Mouse (Mus musculus) gastrocnemius, postnatal 10 days (tissue): ENCODE measurements around the gene Wbp2nl. TPM values are rescaled to one million over a fixed set of nuclear protein-coding genes. Genes with fewer than 3 reads are reported as not detected.
"Not testable (repeated sequence)": the region's sequence is repeated elsewhere in the genome, so short reads cannot be mapped to it uniquely, and the experiment has no call there.

Experiments
- DNase-seq: peaks from one replicate; pipeline ENCODE4 v3.0.0; 2021; ENCODE audit warnings: mixed read lengths
- total RNA-seq, 2 experiments: library from RNA; stranded (reverse); gene quantifications; 2 replicates each; pipeline ENCODE4 v1.2.3; 2021

Gene Wbp2nl
- total RNA-seq, 2 experiments from 2014 or later: not detected

DNA sequence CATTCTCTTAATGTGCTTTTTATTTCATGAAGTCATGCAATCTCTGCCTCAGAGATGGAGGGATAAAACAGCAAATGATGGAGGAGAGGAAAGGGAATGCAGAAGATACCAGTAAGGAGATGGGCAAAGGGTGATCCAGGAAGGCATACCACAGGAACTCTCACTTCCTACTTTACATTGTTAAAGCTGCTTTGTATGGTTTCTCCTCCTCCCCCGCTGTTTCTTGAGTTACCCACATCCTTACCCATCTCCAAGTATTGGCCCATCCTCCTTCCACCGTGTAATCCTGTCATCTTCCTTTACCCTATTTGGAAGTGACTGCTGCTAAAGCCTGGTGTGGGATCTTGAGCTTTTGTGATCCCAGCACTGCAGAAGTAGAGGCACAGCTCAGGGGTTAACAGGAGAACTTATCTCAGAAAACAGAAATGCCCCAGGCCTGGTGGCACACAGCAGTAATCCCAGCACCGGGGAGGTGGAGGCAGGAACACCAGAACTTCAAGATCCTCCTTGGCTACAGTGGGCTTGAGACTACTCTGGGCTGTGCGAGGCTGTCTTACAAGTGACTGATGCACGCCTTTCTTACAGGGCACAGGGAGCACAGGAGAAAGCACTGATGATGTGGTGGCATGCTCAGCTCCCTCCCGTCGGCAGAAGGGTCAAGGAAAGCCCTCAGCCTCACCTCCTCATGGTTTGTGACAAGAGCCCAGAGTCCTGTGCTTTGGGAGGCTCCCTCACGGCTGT, 49.7 kb downstream of the Wbp2nl start:
- no peak for DNase-seq

DNA sequence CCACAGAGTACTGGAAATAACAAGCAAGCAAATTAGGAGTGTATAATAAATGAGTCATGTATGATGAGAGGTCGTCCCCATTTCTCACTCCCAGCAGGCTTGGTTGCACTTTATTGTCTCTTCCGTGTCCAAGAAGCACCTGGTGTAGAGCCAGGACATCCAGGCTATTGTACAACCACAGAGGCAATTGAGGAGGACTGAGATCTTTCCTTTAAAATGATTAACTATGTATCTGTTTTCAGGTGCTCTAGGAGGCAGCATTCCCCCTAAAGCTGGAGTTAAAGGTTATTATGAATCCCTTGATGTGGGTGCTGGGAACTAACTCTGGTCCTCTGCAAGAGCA, 50.2 kb downstream of the Wbp2nl start:
- no peak for DNase-seq

DNA sequence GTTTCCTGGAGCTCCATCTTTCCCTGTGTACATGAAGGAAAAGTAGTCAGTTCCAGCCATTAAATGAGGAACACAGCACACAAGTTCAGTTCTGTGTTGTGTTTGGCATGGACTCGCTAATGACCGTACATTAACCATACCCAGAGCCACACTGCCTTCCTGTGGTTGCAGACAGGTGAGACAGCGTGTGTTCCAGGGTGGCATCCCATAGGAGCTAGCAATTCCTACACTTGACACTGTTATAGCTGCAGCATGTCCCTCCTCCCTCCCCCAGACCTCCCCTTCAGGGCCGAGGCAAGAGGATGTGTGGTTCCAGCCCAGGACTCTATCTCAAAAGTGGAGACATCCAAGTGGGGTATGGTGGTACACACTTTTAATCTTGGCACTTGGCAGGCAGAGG, 51.6 kb downstream of the Wbp2nl start:
- no peak for DNase-seq

DNA sequence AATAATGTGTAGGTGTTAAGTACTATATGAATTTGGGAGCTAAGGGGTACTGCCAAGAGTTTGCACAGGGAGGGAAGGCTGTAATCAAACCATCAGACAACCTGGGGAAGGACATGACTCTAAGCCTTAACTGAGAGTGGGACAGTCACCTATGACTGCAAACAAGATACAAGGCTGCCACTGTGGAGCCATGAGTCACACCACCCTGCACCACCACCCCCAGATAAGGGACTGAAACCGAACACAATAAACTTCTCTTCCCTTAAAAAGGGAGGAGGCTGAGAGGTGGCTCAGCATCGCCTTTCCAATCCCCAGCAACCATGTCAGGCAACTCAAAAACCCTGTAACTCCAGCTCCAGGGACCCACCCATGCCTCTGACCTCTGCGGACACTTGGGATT, 52.7 kb downstream of the Wbp2nl start:
- no peak for DNase-seq

DNA sequence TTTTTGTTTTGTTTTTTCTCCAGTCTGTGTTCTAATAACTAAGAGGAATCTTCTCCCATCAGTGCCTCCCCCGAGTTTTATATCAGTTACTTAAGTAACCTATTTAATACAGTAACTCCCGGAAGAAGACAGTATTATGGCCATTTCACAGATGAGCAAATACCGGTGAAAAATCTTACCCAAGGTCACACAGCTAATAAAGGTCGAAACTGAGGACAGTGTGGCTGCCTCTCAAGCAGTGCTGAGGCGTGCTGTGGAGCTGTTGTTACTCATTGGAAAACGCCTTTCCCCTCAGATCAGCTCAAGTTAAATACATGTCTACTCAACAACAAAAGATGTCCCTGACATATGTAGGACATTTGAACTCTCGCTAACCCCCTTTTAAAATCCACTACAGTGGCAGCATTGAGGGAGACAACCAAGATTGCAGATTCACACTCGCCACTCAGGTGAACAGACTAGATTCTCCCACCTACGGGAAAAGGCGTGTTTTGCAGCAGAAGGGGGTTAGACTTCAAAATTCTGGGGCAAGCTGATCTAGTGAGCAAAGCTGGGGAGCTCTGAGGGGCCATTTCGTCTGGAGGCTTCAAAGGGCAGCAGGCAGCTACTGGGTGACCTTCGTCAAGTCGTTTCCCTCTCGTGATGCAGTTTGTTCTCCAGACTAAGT, 54.5 kb downstream of the Wbp2nl start:
- DNase-seq: no peak

DNA sequence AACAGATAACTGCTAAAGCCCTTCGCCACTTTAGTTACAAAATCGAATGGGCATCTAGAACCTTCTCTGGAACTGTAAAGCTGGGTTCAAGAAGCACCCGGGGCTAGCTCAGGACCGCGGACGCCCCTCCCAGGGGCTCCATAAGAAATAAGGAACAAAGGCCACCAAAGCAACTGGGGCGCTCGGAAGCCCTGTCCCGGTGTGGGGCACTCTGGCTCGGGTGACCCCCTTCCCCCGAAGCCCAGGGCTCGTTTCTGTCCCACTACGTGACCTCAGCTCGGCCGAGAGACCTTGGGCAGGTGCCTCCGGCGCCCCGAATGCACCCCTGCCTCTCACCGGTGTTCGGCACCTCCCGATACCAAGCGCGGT, 55.0 kb downstream of the Wbp2nl start:
- DNase-seq: no peak

DNA sequence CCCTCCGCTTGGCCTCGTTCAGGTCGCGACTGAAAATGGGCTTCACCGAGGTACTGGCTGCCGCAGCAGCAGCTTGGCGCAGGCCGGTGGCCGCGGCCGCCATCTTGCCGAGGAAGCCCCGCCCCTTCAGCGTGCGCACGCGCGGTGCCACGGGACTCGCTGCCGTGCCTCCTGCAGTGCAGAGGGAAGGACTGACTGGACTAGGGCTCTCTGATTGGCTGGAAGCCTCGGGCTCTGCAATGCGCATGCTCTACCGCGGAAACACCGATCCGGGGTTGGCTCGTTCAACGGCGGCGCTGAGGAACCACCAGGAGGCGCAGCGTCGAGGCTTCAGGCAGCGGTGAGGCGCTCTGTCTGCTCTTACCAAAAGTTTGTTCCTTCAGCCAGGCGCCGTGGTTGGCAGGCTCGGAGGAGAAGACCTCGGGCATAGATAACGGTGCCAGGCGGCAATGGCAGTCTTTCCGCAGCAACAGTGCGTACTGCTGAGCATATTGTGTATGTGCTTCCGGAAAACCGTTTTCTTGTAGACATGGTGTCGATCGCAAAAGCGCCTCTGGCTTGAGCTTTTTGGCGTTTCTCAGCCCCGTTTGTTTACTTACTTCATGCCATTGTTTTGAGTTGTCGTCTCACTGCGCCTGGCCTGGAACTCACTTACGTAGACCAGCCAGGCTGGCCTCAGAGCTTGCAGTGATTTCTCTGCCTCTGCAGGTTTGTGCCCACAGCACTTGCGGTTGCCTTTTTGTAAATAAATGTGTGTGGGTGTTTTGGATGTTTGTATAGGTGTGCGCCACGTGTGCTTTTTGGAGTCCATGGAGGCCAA, 55.6 kb downstream of the Wbp2nl start, which contains the start of gene Ndufa6:
TSS of gene Ndufa6 (minus strand) at position 197 of the 820 bp plus-strand sequence.
- DNase-seq: peak; percentile 99

DNA sequence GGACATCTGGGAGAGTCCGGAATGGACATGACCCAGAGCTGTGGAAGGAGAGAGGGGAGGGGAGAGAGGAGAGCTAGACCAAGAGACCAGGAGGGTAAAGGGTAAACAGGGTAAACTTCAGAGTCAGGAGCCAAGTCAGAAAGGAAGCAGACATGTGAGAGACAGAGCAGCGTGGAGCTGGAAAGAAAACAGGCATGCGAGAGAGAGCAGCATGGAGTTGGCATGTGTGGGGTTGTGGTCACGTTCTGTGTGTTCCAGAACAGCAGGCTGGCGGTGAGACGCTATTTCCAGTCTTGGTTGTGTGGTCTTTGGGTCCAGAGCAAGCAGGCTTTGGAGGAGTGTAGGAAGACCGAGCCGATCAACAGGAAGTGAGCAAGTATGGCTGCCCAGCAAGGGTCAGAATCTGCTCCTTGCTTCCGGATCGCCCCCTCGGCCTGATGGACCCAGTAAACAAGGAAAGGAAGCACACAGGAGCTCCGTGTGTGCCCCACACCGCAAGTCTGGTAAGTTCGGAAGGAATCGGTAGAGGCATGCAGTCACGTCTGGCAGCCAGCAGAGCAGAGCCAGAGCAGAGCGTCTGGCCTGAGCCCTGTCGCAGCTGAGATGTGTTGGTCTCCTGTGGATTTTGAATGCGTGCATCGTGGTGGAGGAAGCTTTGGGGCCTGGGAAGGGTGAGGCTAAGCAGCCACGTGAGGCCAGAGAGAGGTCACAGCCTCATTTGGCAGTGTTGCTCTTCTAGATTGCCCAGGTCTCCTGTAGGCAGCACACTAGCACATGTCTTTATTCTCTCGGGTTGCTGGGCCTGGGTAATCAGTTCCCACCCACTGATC, 59.9 kb downstream of the Wbp2nl start:
- DNase-seq: no peak

DNA sequence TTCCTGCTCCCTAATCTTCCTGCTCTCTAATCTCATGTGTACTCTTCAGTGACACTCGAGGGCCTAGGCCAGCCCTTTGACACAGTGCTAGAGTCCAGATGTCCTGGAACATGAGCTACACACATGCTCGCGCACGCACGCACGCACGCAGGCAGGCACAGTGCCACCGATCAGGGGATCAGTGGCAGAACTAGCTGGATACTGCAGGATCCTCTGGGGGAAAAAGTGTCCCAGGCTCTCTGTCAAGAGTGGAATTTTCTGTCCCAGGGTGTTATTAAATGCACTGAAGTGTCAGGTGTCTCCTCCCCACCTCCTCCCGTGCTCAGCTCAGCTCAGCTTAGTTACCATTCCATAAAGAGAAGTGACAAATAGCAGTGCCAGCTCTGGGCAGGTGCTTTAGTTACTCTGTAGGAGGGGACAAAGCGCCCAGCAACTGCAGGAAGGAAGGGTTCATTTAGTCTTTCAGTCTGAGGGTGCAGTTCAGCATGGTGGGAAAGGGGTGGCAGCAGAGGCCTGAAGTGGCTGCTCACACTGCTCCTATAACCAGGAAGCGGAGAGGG, 62.8 kb downstream of the Wbp2nl start:
- DNase-seq: no peak

DNA sequence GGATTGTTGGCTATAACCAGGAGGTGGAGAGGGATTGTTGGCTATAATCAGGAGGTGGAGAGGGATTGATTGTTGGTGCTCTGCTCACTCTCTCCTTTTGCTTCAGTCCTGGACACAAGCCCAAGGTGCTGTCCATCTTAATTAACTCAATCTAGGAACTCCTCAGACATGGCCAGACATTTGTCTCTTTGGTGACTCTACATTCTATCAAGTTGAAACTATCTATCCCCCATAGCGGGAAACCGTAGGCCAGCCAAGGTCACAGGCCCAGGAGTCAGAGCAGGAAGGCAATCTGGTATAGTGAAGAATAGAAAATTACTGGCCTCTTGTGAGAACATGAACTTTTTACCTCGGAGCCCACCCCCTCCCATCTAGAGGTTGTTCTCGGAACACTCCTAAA, 63.5 kb downstream of the Wbp2nl start:
- no peak for DNase-seq

DNA sequence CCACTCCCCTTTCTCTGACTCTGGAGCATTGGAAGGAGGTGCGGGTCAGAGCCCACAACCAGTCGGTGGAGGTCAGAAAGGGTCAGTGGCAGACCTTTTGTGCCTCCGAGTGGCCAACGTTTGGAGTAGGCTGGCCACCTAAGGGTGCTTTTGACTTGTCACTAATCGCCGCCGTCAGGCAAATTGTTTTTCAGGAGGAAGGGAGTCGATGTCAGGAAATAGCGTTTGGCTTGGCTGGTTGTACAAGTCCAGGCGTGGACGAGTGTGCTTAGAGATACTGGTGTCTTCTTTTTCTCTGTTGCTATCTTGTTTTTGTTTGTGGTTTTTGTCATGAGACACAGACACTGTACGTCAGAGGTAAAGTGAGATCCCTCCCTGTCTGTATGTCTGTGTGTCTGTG, 65.0 kb downstream of the Wbp2nl start:
- not testable (repeated sequence) for DNase-seq

Other genes starting within 250 kb of the Wbp2nl start
- not detected for gene 4930407I10Rik, start 239.8 kb upstream of the Wbp2nl start, total RNA-seq
- under 1 TPM; 0.23 to 0.36 TPM for gene Mei1, start 229.0 kb upstream of the Wbp2nl start, total RNA-seq
- gene Ccdc134, start 171.0 kb upstream of the Wbp2nl start, total RNA-seq: 10 to 100 TPM; 31.0 to 33.5 TPM
- gene Srebf2, start 151.8 kb upstream of the Wbp2nl start, total RNA-seq: 10 to 100 TPM; 37.0 to 42.8 TPM
- gene Shisa8, start 86.1 kb upstream of the Wbp2nl start, total RNA-seq: not detected
- gene Tnfrsf13c, start 74.6 kb upstream of the Wbp2nl start, total RNA-seq: under 1 TPM; 0.45 to 0.52 TPM
- gene Cenpm, start 54.2 kb upstream of the Wbp2nl start, total RNA-seq: 1 to 10 TPM; 4.2 to 7.0 TPM
- not detected for gene 1500009C09Rik, start 46.6 kb upstream of the Wbp2nl start, total RNA-seq
- 1 to 10 TPM; 1.2 to 2.0 TPM for gene Sept3, start 24.1 kb upstream of the Wbp2nl start, total RNA-seq
- gene Naga, start 40.0 kb downstream of the Wbp2nl start, total RNA-seq: 10 to 100 TPM; 24.6 to 27.3 TPM
- 1 to 10 TPM; 3.0 to 4.9 TPM for gene Pheta2, start 40.0 kb downstream of the Wbp2nl start, total RNA-seq
- gene Smdt1, start 40.0 kb downstream of the Wbp2nl start, total RNA-seq: 100 to 1,000 TPM; 143 to 156 TPM
- 100 to 1,000 TPM; 362 to 411 TPM for gene Ndufa6, start 55.4 kb downstream of the Wbp2nl start, total RNA-seq
- 10 to 100 TPM; 10.8 to 14.5 TPM for gene Cyp2d22, start 81.3 kb downstream of the Wbp2nl start, total RNA-seq
- gene Cyp2d11, start 95.1 kb downstream of the Wbp2nl start, total RNA-seq: not detected
- gene Cyp2d10, start 108.2 kb downstream of the Wbp2nl start, total RNA-seq: under 1 TPM in 1 of 2 experiments, not detected in 1; 0.29 TPM
- gene Cyp2d9, start 134.5 kb downstream of the Wbp2nl start, total RNA-seq: under 1 TPM in 1 of 2 experiments, not detected in 1; 0.19 TPM